Mouse (Mus musculus) neural tube, embryonic 12.5 days (tissue): ENCODE data around the gene Ubn2. TPM values are rescaled to one million over a fixed set of nuclear protein-coding genes. Genes with fewer than 3 reads are reported as not detected.
"Not testable (repeated sequence)": the region's sequence is repeated elsewhere in the genome, so short reads cannot be mapped to it uniquely, and the experiment has no call there.

Experiments
- ATAC-seq: fragments of 200-750 bp; cut with Nextera tagmentation; 2 replicates; pipeline ENCODE4 v1.8.0; 2017; ENCODE audit warnings: low read depth, mild to moderate bottlenecking, moderate TSS enrichment, moderate library complexity; ENCODE audit not compliant: low FRiP score
- H3K27ac ChIP-seq: fragments of 300-500 bp; sonication (generic); 2 replicates; pipeline ENCODE4 v1.5.1; 2016
- H3K27me3 ChIP-seq: fragments of 300-500 bp; sonication (generic); replicated peaks from 2 replicates; pipeline ENCODE4 v1.6.1; 2016; ENCODE audit warnings: mild to moderate bottlenecking
- H3K36me3 ChIP-seq: fragments of 300-500 bp; sonication (generic); 2 replicates; pipeline ENCODE4 v1.6.1; 2016; ENCODE audit warnings: mild to moderate bottlenecking
- H3K4me1 ChIP-seq: fragments of 300-500 bp; sonication (generic); 2 replicates; pipeline ENCODE4 v1.6.1; 2016
- H3K4me2 ChIP-seq: fragments of 300-500 bp; sonication (generic); replicated peaks from 2 replicates; pipeline ENCODE4 v1.6.1; 2016; ENCODE audit warnings: mild to moderate bottlenecking
- H3K4me3 ChIP-seq: fragments of 300-500 bp; sonication (generic); 2 replicates; pipeline ENCODE4 v1.5.1; 2016
- H3K9ac ChIP-seq: fragments of 300-500 bp; sonication (generic); 2 replicates; pipeline ENCODE4 v1.6.1; 2016; ENCODE audit warnings: mild to moderate bottlenecking
- H3K9me3 ChIP-seq: fragments of 300-500 bp; sonication (generic); 2 replicates; pipeline ENCODE4 v1.6.1; 2016; ENCODE audit warnings: mild to moderate bottlenecking
- WGBS: fragments of 180-500 bp; shearing (Covaris S2); methylation state at CpG from one replicate; pipeline ENCODE4 v1.1.7; 2016; 5-methylcytosine and 5-hydroxymethylcytosine counted together
- microRNA-seq: library from miRNA; unstranded; fragments of <30 nt; microRNA quantifications from one replicate; pipeline ENCODE4, GENCODE M21; 2017
- polyA plus RNA-seq: library from polyadenylated mRNA; unstranded; fragments of >200 nt; fragmentation: Nextera tagmentation; extraction: Ambion mirVana; gene quantifications from 2 replicates; pipeline ENCODE4 v1.2.1, GENCODE M21; 2016

Gene Ubn2
- polyA plus RNA-seq, 1 experiment from 2014 or later: 30.2 TPM

DNA sequence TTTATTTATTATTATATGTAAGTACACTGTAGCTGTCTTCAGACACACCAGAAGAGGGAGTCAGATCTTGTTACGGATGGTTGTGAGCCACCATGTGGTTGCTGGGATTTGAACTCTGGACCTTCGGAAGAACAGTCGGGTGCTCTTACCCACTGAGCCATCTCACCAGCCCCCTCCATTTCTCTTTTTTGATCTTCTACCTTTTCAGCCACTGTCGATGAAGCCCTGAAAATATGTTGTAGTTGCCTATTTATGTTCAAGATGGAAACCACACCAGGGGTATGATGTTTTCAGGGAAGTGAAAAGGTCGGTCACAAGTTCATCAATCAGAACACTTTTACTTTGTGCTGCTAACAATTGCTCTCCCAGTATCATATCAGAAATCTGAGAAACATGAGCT lies 110.4 kb downstream of the Ubn2 start:
- not testable (repeated sequence) for H3K4me1 ChIP-seq, H3K9ac ChIP-seq, H3K9me3 ChIP-seq, H3K27me3 ChIP-seq, H3K36me3 ChIP-seq, H3K4me2 ChIP-seq, ATAC-seq, H3K4me3 ChIP-seq, H3K27ac ChIP-seq
- whole genome bisulfite sequencing: 87% methylated on average over 5 of the region's 5 CpGs

DNA sequence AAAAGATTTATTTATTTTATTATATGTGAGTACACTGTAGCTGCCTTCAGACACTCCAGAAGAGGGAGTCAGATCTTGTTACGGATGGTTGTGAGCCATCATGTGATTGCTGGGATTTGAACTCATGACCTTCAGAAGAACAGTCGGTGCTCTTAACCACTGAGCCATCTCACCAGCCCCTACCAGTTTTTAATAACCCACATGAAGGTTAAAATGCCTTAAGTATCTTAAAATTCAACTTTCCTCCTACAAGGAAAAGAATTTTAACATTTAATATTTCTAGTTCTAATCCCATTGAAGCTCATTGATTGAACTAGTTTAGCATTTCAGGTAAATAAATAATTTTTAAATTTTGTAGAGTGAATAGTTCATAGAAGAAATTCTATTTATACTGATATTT lies 113.3 kb downstream of the Ubn2 start:
- H3K9ac ChIP-seq, ATAC-seq, H3K27me3 ChIP-seq, H3K4me1 ChIP-seq, H3K4me2 ChIP-seq, H3K4me3 ChIP-seq, H3K36me3 ChIP-seq, H3K27ac ChIP-seq, H3K9me3 ChIP-seq: not testable (repeated sequence)
- WGBS: 94% methylated on average over 2 of the region's 2 CpGs

DNA sequence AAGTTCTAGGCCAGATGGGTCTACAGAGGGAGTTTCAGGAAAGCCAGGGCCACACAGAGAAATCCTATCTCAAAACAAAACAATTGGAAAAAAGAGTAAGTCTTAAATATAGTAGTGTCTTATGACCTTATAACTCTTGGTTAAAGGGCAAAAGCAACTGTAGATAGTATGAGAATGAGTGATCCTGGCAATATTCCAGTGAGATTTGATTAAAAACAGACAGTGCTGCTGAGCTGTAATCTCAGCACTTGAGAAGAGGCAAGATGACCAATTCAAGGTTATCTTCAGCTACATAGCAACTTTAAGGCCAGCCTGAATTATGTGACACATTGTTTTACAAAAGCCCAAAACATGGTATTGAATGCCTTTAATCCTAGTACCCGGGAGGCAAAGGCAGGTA lies 114.0 kb downstream of the Ubn2 start:
- no peak overlapping the region for H3K4me2 ChIP-seq
- no peaks in the 10 kb centered on the region for H3K4me1 ChIP-seq
- no peaks in the 10 kb centered on the region for H3K36me3 ChIP-seq
- no peaks in the 10 kb centered on the region for H3K9me3 ChIP-seq
- no peak overlapping the region for H3K4me3 ChIP-seq
- ATAC-seq: no peak
- no peaks in the 10 kb centered on the region for H3K27me3 ChIP-seq
- 89% methylated on average over 1 of the region's 1 CpGs for WGBS
- H3K9ac ChIP-seq: no peak overlapping the region
- no peak overlapping the region for H3K27ac ChIP-seq

DNA sequence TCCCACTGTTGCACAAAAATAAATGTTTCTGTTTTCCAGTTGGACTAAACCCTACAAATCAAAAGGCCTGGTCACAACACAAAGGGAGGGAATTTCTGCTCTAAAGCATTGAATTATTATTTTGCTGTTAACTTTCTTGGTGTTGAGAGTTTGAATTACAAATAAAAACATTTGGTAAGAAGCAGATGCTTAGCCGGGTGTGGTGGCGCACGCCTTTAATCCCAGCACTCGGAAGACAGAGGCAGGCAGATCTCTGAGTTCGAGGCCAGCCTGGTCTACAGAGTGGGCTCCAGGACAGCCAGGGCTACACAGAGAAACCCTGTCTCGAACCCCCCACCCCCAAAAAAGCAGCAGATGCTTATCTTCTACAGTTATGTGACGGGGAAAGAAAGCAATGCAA lies 114.8 kb downstream of the Ubn2 start:
- not testable (repeated sequence) for H3K4me2 ChIP-seq, H3K9me3 ChIP-seq, H3K36me3 ChIP-seq, ATAC-seq, H3K9ac ChIP-seq, H3K27ac ChIP-seq, H3K27me3 ChIP-seq, H3K4me3 ChIP-seq, H3K4me1 ChIP-seq
- 95% methylated on average over 7 of the region's 7 CpGs for WGBS

DNA sequence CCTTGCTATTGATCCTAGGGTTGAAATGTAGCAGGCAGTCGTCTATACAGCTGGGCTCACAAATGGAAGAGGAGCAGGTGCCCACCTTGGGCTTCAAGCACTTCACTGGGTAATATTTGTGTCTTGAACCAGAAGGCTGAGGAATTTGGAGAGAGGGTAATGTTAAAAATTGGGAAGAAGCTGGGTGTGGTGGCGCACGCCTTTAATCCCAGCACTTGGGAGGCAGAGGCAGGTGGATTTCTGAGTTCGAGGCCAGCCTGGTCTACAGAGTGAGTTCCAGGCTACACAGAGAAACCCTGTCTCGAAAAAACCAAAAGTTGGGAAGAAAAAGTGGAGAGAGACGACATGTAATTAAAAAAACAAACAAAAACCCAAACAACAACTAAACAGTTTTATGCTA lies 116.1 kb downstream of the Ubn2 start:
- H3K9ac ChIP-seq, H3K27me3 ChIP-seq, H3K4me3 ChIP-seq, H3K27ac ChIP-seq, H3K4me1 ChIP-seq, H3K36me3 ChIP-seq, H3K9me3 ChIP-seq, ATAC-seq: not testable (repeated sequence)
- peak overlapping the region; percentile 62 for H3K4me2 ChIP-seq
- WGBS: 84% methylated on average over 6 of the region's 6 CpGs

DNA sequence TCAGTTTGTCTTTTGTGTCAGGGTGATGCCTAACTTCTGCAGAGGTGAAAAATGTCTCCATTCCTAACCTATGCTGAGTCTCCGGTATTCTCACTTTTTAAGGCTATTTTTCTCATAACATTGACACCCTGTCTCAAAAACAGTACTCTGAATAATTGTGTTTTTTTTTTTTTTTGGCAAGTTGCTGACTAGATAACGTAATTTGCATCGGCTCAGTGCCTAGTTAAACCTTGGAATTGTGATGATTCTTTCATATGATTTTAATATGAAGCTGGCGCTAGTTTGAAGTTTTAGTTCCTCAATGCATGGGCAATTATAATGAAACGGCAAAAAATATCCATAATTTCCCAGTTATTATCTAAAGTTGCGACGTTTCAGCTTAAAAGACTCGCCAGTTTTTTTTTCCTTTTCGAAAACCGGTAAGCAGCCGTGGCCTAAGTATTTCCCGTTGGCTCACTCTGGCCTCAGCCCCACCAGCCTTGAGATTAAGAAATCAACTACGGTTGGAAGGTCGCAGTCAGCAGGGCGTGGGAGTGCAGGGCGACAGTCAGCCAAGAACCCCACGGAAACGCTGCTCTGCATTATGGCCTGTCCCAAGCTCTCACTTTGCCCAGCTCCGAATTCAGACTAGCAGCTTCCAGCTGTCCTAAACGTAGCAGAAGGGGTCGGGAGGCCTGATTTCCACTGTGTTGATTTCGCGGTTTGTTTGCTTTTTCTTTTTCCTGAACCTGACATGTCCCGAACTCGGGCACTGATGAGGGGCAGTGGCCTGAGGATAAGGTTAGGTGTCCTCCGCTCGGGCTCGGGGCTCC lies 116.7 kb downstream of the Ubn2 start:
- Histone ChIP-seq H3K4me2 (peak overlapping the region; percentile 62), H3K4me3 (peak overlapping the region; percentile 87), H3K9ac (peak overlapping the region; percentile 78), H3K4me1 (peaks cover 8% of the 10 kb centered on the region; the same call in 1 of the 2 replicates), H3K9me3 (no peaks in the 10 kb centered on the region), H3K36me3 (no peaks in the 10 kb centered on the region), H3K27ac (peak overlapping the region; percentile 90), H3K27me3 (no peaks in the 10 kb centered on the region)
- 11% methylated on average over 28 of the region's 28 CpGs for WGBS
- peak; percentile 4; the same call in 1 of the 2 replicates for ATAC-seq

DNA sequence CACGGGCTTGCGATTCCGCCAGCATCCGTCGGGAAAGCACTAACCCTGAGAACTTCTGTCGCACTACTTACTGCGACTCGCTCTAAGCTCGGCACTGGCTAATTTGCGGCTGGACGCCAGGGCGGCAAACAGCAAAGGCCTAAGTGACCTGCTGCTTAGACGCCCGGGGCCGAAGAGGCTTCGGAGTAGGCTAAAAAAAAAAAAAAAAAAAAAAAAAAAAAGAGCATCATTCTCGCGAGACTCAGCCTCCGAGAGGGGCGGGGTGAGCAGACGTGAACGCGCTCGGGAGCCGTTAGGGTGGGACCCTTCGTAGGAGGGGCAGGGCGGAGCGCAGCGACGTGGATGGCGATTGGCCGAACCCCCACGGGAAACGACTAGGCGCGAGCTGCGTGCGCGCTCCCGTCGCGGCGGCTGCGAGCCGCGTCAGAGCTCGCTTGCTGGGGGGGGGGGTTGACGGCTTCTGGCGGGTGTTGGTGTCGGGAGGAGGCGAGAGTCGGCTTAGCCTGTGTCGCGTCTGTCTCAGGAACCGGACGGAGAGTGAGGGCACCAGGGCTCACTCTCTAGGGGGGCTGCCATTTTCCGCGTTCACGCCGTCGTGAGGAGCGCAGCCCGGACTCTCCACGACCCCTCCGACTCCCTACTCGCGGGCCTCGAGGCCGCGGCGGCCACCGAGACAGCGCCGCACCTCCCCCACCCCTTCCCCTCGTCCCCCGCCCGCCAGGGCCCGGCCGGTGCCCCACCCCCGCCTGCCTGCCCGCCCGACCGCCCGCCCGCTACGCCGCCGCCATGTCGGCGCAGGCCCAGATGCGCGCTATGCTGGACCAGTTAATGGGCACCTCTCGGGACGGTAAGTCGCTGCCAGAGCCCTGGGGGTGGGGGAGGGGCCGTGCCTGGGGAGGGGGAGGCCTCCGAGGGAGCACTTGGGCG lies 117.6 kb downstream of the Ubn2 start, which contains the start of gene Luc7l2:
Luc7l2 (plus strand) TSS at position 273 of the 927 bp plus-strand sequence.
- Histone ChIP-seq H3K27ac (peak within 1 kb of the TSS; percentile 94), H3K4me3 (peak within 1 kb of the TSS; percentile 87), H3K4me2 (peak within 1 kb of the TSS; percentile 67), H3K9ac (peak within 1 kb of the TSS; percentile 90), H3K36me3 (no peaks in the 10 kb centered on the region), H3K4me1 (peaks cover 8% of the 10 kb centered on the region; the same call in 1 of the 2 replicates), H3K9me3 (no peaks in the 10 kb centered on the region), H3K27me3 (no peaks in the 10 kb centered on the region)
- under 1% methylated on average over 90 of the region's 98 CpGs for WGBS
- ATAC-seq: peak; percentile 94

DNA sequence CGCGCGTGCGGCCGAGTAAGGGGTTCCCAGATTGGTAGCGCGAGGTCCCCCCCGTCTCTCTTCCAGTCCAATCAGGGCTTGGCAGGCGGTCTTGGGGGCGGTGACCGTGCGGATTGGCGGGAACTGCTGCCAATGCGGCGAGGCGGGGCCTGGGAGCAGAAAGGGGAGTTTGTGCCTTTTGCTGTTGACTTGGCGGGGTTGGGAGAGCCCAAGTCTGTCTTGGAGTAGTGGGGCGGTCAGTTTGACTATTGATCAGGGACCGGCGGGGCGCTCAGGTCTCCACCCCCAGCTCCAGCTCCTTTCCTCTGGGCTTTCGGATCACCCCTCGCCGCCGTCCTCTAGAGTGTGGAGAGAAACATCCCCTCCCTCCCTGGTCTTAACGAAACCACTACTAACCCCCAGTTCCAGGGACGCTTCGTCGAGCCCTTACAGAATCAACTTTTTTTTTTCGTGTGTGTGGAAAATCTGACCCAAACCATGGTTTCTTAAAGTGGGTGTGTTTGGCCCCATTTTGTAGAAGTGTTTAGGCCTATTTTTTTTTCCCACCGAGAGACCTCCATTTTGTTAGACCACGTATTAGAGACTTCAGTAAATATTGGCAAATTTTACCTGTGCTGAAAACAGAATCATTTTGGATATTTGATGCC lies 118.4 kb downstream of the Ubn2 start:
- WGBS: under 1% methylated on average over 32 of the region's 32 CpGs
- Histone ChIP-seq H3K9me3 (no peaks in the 10 kb centered on the region), H3K9ac (peak overlapping the region; percentile 90), H3K4me1 (peaks cover 8% of the 10 kb centered on the region; the same call in 1 of the 2 replicates), H3K4me2 (peak overlapping the region; percentile 67), H3K4me3 (peak overlapping the region; percentile 87), H3K27ac (peak overlapping the region; percentile 94), H3K27me3 (no peaks in the 10 kb centered on the region), H3K36me3 (no peaks in the 10 kb centered on the region)
- ATAC-seq: peak; percentile 95

DNA sequence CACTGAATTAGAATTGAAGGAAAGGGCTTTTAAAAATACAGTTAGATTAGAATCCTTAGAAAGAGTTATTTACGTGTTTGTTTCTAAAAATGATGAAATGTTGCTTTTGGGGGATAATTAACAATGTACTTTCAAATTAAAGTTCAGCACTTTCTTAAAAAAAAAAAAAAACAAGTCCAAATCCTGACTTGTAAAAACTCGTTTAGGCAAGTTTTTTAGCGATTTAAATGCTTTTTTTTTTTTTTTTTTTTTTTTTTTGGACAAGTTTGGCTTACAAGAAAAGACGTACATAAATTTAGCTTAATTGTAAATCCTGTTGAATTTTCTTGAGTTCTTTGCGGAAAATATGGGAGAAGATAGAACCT lies 118.9 kb downstream of the Ubn2 start:
- Histone ChIP-seq H3K4me1 (peaks cover 8% of the 10 kb centered on the region; the same call in 1 of the 2 replicates), H3K4me3 (peak overlapping the region; percentile 87), H3K4me2 (peak overlapping the region; percentile 67), H3K9ac (peak overlapping the region; percentile 90; the same call in 1 of the 2 replicates), H3K27me3 (no peaks in the 10 kb centered on the region), H3K36me3 (no peaks in the 10 kb centered on the region), H3K27ac (no peak overlapping the region), H3K9me3 (no peaks in the 10 kb centered on the region)
- ATAC-seq: no peak
- 32% methylated on average over 5 of the region's 5 CpGs for WGBS

Small RNA genes within 50 kb of the gene (microRNA-seq; reads per million reads assigned to microRNA genes)
- gene Mir7670: not detected

Other genes with a start within 250 kb of the Ubn2 start
- 12.4 and 13.3 TPM in 2 replicates for gene D630045J12Rik, start 179.9 kb upstream of the Ubn2 start, polyA plus RNA-seq
- gene Zc3hav1l, start 134.7 kb upstream of the Ubn2 start, polyA plus RNA-seq: 12.9 and 14.9 TPM in 2 replicates
- 1.8 and 2.0 TPM in 2 replicates for gene Zc3hav1, start 79.3 kb upstream of the Ubn2 start, polyA plus RNA-seq
- gene Ttc26, start 52.5 kb upstream of the Ubn2 start, polyA plus RNA-seq: 10.2 and 11.7 TPM in 2 replicates
- 124 and 126 TPM in 2 replicates for gene Fmc1, start 99.6 kb downstream of the Ubn2 start, polyA plus RNA-seq
- 46.9 and 50.7 TPM in 2 replicates for gene Luc7l2, start 117.4 kb downstream of the Ubn2 start, polyA plus RNA-seq
- gene Klrg2, start 203.3 kb downstream of the Ubn2 start, polyA plus RNA-seq: 0.14 TPM in 1 of 2 replicates, not detected in the other
- 7.3 and 7.8 TPM in 2 replicates for gene Clec2l, start 229.1 kb downstream of the Ubn2 start, polyA plus RNA-seq